Mouse (Mus musculus) CD4-positive, CD25-positive, alpha-beta regulatory T cell, adult 2 months (primary cell): Measurements from ENCODE around the gene Hoxd11.

ENCODE experiments used
- DNase-seq: peaks from one replicate; pipeline ENCODE4 v3.0.0-alpha.2; 2012; ENCODE audit warnings: low read depth, low spot score

Hoxd11 gene

GRCm38 (mm10) chr2:74695813-74696430, 16.6 kb downstream of the Hoxd11 start:
- DNase-seq: no peak

- no peak for DNase-seq
These were observed 17.3 kb downstream of the Hoxd11 start for GRCm38 (mm10) chr2:74696442-74697335.

GRCm38 (mm10) chr2:74697567-74698121, 18.3 kb downstream of the Hoxd11 start, which contains the start of gene Hoxd9:
Gene Hoxd9, plus strand, starts transcription at chr2:74697727.
- peak; percentile 40 for DNase-seq

GRCm38 (mm10) chr2:74698201-74699052, 19.1 kb downstream of the Hoxd11 start:
- DNase-seq: peak; percentile 23

GRCm38 (mm10) chr2:74699053-74699430, 19.7 kb downstream of the Hoxd11 start:
- no peak for DNase-seq

GRCm38 (mm10) chr2:74699664-74700545, 20.5 kb downstream of the Hoxd11 start:
- DNase-seq: no peak

- DNase-seq: no peak
These were observed 21.3 kb downstream of the Hoxd11 start for GRCm38 (mm10) chr2:74700546-74701112.

- peak; percentile 81 for DNase-seq
These were observed 22.8 kb downstream of the Hoxd11 start for GRCm38 (mm10) chr2:74701949-74702819.

- DNase-seq: no peak
These were observed 23.5 kb downstream of the Hoxd11 start for GRCm38 (mm10) chr2:74702820-74703219.

GRCm38 (mm10) chr2:74703317-74703716, 24.0 kb downstream of the Hoxd11 start:
- no peak for DNase-seq

- DNase-seq: no peak
These were observed 24.5 kb downstream of the Hoxd11 start for GRCm38 (mm10) chr2:74703720-74704392.

- DNase-seq: no peak
These were observed 25.1 kb downstream of the Hoxd11 start, which contains the start of gene Hoxd8 for GRCm38 (mm10) chr2:74704393-74704998. Gene Hoxd8, plus strand, starts transcription at chr2:74704615.

- DNase-seq: peak; percentile 37
These were observed 25.7 kb downstream of the Hoxd11 start for GRCm38 (mm10) chr2:74704999-74705466.

GRCm38 (mm10) chr2:74705467-74706089, 26.2 kb downstream of the Hoxd11 start:
- peak; percentile 38 for DNase-seq

GRCm38 (mm10) chr2:74706393-74706960, 27.1 kb downstream of the Hoxd11 start:
- no peak for DNase-seq

GRCm38 (mm10) chr2:74707599-74707998, 28.2 kb downstream of the Hoxd11 start:
- DNase-seq: no peak

- DNase-seq: no peak
These were observed 29.3 kb downstream of the Hoxd11 start for GRCm38 (mm10) chr2:74708676-74709075.
